Mouse (Mus musculus): ENCODE measurements around the gene Hdac1. TPM values are rescaled to one million over a fixed set of nuclear protein-coding genes. Genes with fewer than 3 reads are reported as not detected.

The Hdac1 gene
- total and polyA plus RNA-seq, 2 experiments from 2014 or later = 38.0 to 56.6 TPM

DNA sequence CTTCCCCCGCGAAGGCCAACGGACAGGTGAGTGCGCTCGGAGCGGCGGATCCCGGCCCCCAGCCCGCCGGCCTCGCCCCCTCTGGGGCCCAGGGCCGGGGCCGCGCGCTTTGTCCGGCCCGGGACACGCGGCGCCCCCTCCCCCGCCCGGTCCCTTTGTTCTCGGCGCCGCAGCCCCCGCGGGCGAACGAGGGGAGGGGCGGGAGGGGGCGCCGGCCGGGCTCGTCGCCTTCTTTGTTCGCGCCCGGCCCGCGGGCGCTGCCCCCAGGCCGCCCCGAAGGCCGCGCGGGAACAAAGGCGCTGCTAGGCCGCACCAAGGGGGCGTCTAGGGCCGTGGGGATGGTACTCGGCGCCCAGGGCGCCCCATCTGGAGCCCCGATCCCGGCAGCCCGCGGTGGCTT is 28.6 kb downstream of the Hdac1 start:
- Histone ChIP-seq H3K9me3 (ENCODE audit: low read length) (no peaks in the 10 kb centered on the region), H3K4me2 (ENCODE audit: low read depth, low read length) (peak overlapping the region; percentile 61), H3K4me1 (ENCODE audit: insufficient read depth, low read length) (peaks cover 10% of the 10 kb centered on the region; the same call in 1 of the 2 replicates), H3K9ac (replicated peaks; ENCODE audit: low read length) (peak overlapping the region; percentile 100), H3K27ac (peak overlapping the region; percentile 98), H3K36me3 (ENCODE audit: insufficient read depth, low read length) (peaks cover 20% of the 10 kb centered on the region), H3K27me3 (ENCODE audit: insufficient read depth, low read length) (no peaks in the 10 kb centered on the region), H3K4me3 (ENCODE audit: low read length) (peak overlapping the region; percentile 100)
- 1% methylated on average over 14 of the region's 57 CpGs for WGBS
- no peak for TF ChIP-seq CTCF (IDR thresholded peaks at IDR 0.05; ENCODE audit: low read depth)
- peak; percentile 62 for DNase-seq (ENCODE audit: low spot score)
- peak; percentile 13 for ATAC-seq

- peak; percentile 95 for DNase-seq (ENCODE audit: low spot score)
- H3K4me3 ChIP-seq (ENCODE audit: low read length) = peak within 1 kb of the TSS; percentile 100
- H3K4me1 ChIP-seq (ENCODE audit: insufficient read depth, low read length) = peaks cover 12% of the 10 kb centered on the region; the same call in 1 of the 2 replicates
- TF ChIP-seq CTCF (IDR thresholded peaks at IDR 0.05; ENCODE audit: low read depth) = no peak
- no peaks in the 10 kb centered on the region for H3K9me3 ChIP-seq (ENCODE audit: low read length)
- H3K27ac ChIP-seq = peak within 1 kb of the TSS; percentile 98
- WGBS = 4% methylated on average over 47 of the region's 47 CpGs
- ATAC-seq = peak; percentile 87
- H3K27me3 ChIP-seq (ENCODE audit: insufficient read depth, low read length) = no peaks in the 10 kb centered on the region
- H3K9ac ChIP-seq (replicated peaks; ENCODE audit: low read length) = peak within 1 kb of the TSS; percentile 100
- peaks cover 13% of the 10 kb centered on the region for H3K36me3 ChIP-seq (ENCODE audit: insufficient read depth, low read length)
- H3K4me2 ChIP-seq (ENCODE audit: low read depth, low read length) = peak within 1 kb of the TSS; percentile 61
These were observed 29.3 kb downstream of the Hdac1 start, which contains the start of gene Marcksl1 for GRCm38 (mm10) chr4:129513086-129513767. Gene Marcksl1, plus strand, starts transcription at chr4:129513581.

DNA sequence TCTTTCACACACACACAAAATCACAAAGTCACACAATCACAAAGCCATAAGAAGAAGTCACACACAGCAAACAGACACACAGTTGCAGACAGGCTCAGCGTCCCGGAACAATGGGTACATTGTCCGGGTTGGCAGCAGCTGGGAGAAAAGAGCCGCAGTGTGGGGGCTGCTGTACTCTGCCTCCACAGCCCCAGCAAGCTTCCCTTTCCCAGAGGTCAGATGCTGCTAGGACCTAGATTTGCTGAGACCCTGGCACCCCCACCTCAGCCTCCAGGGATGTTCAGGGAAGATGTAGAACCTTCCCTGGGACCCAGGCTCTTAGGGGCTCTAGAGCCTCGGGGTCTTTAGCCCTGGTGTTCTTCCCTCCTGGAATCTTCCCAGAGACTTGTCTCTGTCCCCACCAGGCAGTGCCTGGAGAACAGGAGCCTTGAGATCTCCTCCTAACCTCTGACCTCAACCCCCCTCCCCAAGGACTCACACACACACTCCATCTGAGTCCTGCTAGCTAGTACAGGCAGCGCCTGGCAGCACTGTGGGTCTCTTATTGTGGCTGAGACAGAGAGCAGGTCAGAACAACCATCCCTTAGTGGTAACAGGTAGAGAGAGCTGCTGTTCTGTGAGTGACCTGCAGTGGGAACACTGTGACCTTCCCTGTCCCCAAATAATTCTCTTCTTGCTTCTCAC is 31.0 kb downstream of the Hdac1 start:
- Histone ChIP-seq H3K9me3 (ENCODE audit: low read length) (no peaks in the 10 kb centered on the region), H3K4me2 (ENCODE audit: low read depth, low read length) (no peak overlapping the region), H3K36me3 (ENCODE audit: insufficient read depth, low read length) (peaks cover 2% of the 10 kb centered on the region; the same call in 1 of the 2 replicates), H3K27me3 (ENCODE audit: insufficient read depth, low read length) (no peaks in the 10 kb centered on the region), H3K4me1 (ENCODE audit: insufficient read depth, low read length) (peaks cover 12% of the 10 kb centered on the region; the same call in 1 of the 2 replicates), H3K27ac (peak overlapping the region; percentile 75), H3K9ac (replicated peaks; ENCODE audit: low read length) (no peak overlapping the region), H3K4me3 (ENCODE audit: low read length) (no peak overlapping the region)
- ATAC-seq (peak; percentile 44; the same call in 1 of the 2 replicates), DNase-seq (ENCODE audit: low spot score) (peak; percentile 39)
- TF ChIP-seq CTCF (IDR thresholded peaks at IDR 0.05; ENCODE audit: low read depth) = no peak
- 11% methylated on average over 6 of the region's 6 CpGs for WGBS

- H3K4me1 ChIP-seq (ENCODE audit: insufficient read depth, low read length) = peaks cover 12% of the 10 kb centered on the region; the same call in 1 of the 2 replicates
These were observed 31.6 kb downstream of the Hdac1 start for GRCm38 (mm10) chr4:129510723-129511412.

DNA sequence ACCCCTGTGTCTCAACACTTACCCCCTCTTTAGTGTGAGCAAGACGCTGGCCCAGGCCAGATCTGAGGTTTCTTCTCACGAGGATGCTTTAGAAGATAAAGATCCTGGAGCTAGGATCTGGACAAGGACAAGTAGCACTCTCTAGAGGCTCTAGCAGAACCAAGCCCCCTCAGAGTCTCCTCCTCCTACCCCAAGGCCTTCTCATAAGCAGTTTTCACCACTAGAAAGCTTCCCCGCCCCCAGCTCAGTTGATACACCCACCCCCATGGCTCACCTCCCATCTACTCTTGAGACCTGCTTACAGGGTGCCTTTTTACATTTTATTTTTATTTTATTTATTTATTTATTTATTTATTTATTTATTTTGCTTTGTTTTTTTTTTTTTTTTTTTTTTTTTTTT is 32.9 kb downstream of the Hdac1 start:
- Histone ChIP-seq H3K27ac (peak overlapping the region; percentile 54; the same call in 1 of the 2 replicates), H3K4me2 (ENCODE audit: low read depth, low read length) (no peak overlapping the region), H3K4me1 (ENCODE audit: insufficient read depth, low read length) (peaks cover 12% of the 10 kb centered on the region; the same call in 1 of the 2 replicates), H3K4me3 (ENCODE audit: low read length) (no peak overlapping the region), H3K27me3 (ENCODE audit: insufficient read depth, low read length) (no peaks in the 10 kb centered on the region), H3K36me3 (ENCODE audit: insufficient read depth, low read length) (no peaks in the 10 kb centered on the region), H3K9ac (replicated peaks; ENCODE audit: low read length) (no peak overlapping the region), H3K9me3 (ENCODE audit: low read length) (no peaks in the 10 kb centered on the region)
- DNase-seq (ENCODE audit: low spot score) (no peak), ATAC-seq (no peak)
- no peak for TF ChIP-seq CTCF (IDR thresholded peaks at IDR 0.05; ENCODE audit: low read depth)
- 60% methylated on average over 3 of the region's 3 CpGs for WGBS

More at GRCm38 (mm10) chr4:129510723-129511412, 31.6 kb downstream of the Hdac1 start:
- DNase-seq (ENCODE audit: low spot score) (peak; percentile 57), ATAC-seq (peak; percentile 44)
- H3K9ac ChIP-seq (replicated peaks; ENCODE audit: low read length) = no peak overlapping the region
- no peak overlapping the region for H3K4me3 ChIP-seq (ENCODE audit: low read length)
- no peaks in the 10 kb centered on the region for H3K36me3 ChIP-seq (ENCODE audit: insufficient read depth, low read length)
- H3K9me3 ChIP-seq (ENCODE audit: low read length) = no peaks in the 10 kb centered on the region
- H3K27ac ChIP-seq = peak overlapping the region; percentile 75
- TF ChIP-seq CTCF (IDR thresholded peaks at IDR 0.05; ENCODE audit: low read depth) = no peak
- WGBS = 26% methylated on average over 6 of the region's 6 CpGs
- H3K4me2 ChIP-seq (ENCODE audit: low read depth, low read length) = no peak overlapping the region
- H3K27me3 ChIP-seq (ENCODE audit: insufficient read depth, low read length) = no peaks in the 10 kb centered on the region

DNA sequence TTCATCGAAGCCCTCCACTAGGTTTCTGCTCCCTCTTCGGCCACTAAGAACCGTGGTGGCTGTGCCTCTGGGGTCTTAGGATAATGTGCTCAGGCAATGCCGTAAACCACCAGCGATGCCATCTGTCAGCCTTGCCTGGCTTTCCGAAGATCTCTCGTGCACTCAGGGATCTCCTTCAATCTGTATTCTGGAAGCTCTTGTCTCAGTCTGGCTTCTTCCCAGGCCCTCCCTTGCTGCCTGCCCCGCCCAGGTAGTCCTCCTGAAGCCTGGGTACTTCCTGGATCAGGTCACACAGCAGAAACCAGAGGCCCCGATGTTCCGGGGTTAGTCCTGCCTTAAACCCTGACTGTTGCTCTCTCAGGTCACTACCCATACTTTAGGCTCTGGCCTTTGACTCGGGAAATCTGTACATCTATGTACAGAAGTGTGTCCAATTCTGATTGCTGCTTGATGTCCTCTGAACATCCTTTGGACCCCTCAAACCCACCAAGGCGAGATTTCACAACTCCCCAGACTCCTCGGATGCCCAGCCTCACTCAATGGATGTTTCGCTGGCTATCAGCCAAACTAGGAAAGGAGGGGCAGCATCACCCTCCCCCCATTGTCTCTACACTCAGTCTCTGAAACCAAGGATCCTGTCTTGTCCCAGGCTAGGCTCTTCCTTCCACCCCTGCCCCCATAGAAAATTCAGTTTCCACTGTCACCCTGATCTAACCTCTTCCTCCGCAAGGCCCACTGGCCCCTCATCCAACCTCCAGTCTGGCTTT is 33.5 kb downstream of the Hdac1 start:
- no peaks in the 10 kb centered on the region for H3K9me3 ChIP-seq (ENCODE audit: low read length)
- DNase-seq (ENCODE audit: low spot score) = peak; percentile 57
- peak overlapping the region; percentile 54 for H3K27ac ChIP-seq
- ATAC-seq = no peak
- WGBS = 41% methylated on average over 15 of the region's 15 CpGs
- H3K4me1 ChIP-seq (ENCODE audit: insufficient read depth, low read length) = peaks cover 12% of the 10 kb centered on the region; the same call in 1 of the 2 replicates
- no peak overlapping the region for H3K4me3 ChIP-seq (ENCODE audit: low read length)
- H3K36me3 ChIP-seq (ENCODE audit: insufficient read depth, low read length) = no peaks in the 10 kb centered on the region
- no peaks in the 10 kb centered on the region for H3K27me3 ChIP-seq (ENCODE audit: insufficient read depth, low read length)
- H3K9ac ChIP-seq (replicated peaks; ENCODE audit: low read length) = no peak overlapping the region
- TF ChIP-seq CTCF (IDR thresholded peaks at IDR 0.05; ENCODE audit: low read depth) = no peak
- H3K4me2 ChIP-seq (ENCODE audit: low read depth, low read length) = no peak overlapping the region

Measured in hindbrain, postnatal 0 days (tissue).